12 mouse cellular contexts compared by ENCODE assay signal in genomic region chr1:73361300-73361699, GRCm38 (mm10).
DNase-seq lines count a peak whose midpoint lies in the region; ATAC-seq lines count a peak whose summit lies in the region.
"Had no signal": no experiment of that assay in that cellular context is flagged by ENCODE, and none has a peak within 500 bp of the region (broad histone marks: within the 10 kb centered on the region; RNA-seq: fewer than 3 reads in every experiment).

No protein-coding gene starts in this region.

- no peak overlapping the region for H3K4me3 ChIP-seq in heart, embryonic 10.5 days
- H3K4me3 ChIP-seq in intestine, embryonic 15.5 days (replicated peaks) = no peak overlapping the region
- no peak overlapping the region for H3K4me3 ChIP-seq in intestine, embryonic 16.5 days (ENCODE audit: low read length)
- no peak overlapping the region for H3K4me3 ChIP-seq in stomach, embryonic 14.5 days (ENCODE audit: low read depth, low read length)
- H3K4me3 ChIP-seq in forebrain, embryonic 14.5 days (ENCODE audit: low read depth, low read length) = no peak overlapping the region
- H3K4me3 ChIP-seq in forebrain, embryonic 12.5 days (replicated peaks) = no peak overlapping the region
- H3K4me3 ChIP-seq: midbrain, embryonic 15.5 days had no signal

- WGBS in heart, embryonic 10.5 days = 79% methylated on average over 7 of the region's 7 CpGs
- 54% methylated on average over 7 of the region's 7 CpGs for WGBS in intestine, embryonic 15.5 days
- WGBS in intestine, embryonic 16.5 days = 58% methylated on average over 7 of the region's 7 CpGs
- WGBS in stomach, embryonic 14.5 days = 63% methylated on average over 7 of the region's 7 CpGs
- 89% methylated on average over 7 of the region's 7 CpGs for WGBS in forebrain, embryonic 14.5 days
- 91% methylated on average over 7 of the region's 7 CpGs for WGBS in forebrain, embryonic 12.5 days

- no peak for DNase-seq in heart, embryonic 10.5 days (ENCODE audit: low spot score)
- no peak for DNase-seq in heart, postnatal 25 days (ENCODE audit: low spot score)
- DNase-seq in gastrocnemius, postnatal 10 days = peak; percentile 25
- DNase-seq in forebrain, embryonic 14.5 days (ENCODE audit: low spot score) = no peak
- DNase-seq: cerebellum, adult 9-10 months; liver, postnatal 0 days had no signal

- H3K4me2 ChIP-seq in intestine, embryonic 15.5 days (replicated peaks) = no peak overlapping the region
- H3K4me2 ChIP-seq in intestine, embryonic 16.5 days (ENCODE audit: low read depth, low read length) = no peak overlapping the region
- H3K4me2 ChIP-seq in stomach, embryonic 14.5 days (replicated peaks; ENCODE audit: low read depth, low read length) = no peak overlapping the region
- no peak overlapping the region for H3K4me2 ChIP-seq in forebrain, embryonic 14.5 days (ENCODE audit: low read length)
- no peak overlapping the region for H3K4me2 ChIP-seq in forebrain, embryonic 12.5 days
- H3K4me2 ChIP-seq: midbrain, embryonic 15.5 days had no signal

- no peaks in the 10 kb centered on the region for H3K27me3 ChIP-seq in heart, embryonic 10.5 days (ENCODE audit: insufficient read depth, poor library complexity, severe bottlenecking)
- no peaks in the 10 kb centered on the region for H3K27me3 ChIP-seq in intestine, embryonic 15.5 days (replicated peaks)
- no peaks in the 10 kb centered on the region for H3K27me3 ChIP-seq in intestine, embryonic 16.5 days (replicated peaks; ENCODE audit: control insufficient read depth, insufficient read depth, low read length)
- no peaks in the 10 kb centered on the region for H3K27me3 ChIP-seq in stomach, embryonic 14.5 days (ENCODE audit: control insufficient read depth, insufficient read depth, low read length)
- H3K27me3 ChIP-seq in forebrain, embryonic 14.5 days (replicated peaks; ENCODE audit: control insufficient read depth, insufficient read depth, low read length) = no peaks in the 10 kb centered on the region
- no peaks in the 10 kb centered on the region for H3K27me3 ChIP-seq in forebrain, embryonic 12.5 days
- H3K27me3 ChIP-seq: midbrain, embryonic 15.5 days had no signal

- H3K9me3 ChIP-seq in heart, embryonic 10.5 days = no peaks in the 10 kb centered on the region
- H3K9me3 ChIP-seq in intestine, embryonic 15.5 days = no peaks in the 10 kb centered on the region
- no peaks in the 10 kb centered on the region for H3K9me3 ChIP-seq in intestine, embryonic 16.5 days (ENCODE audit: control insufficient read depth, low read length)
- H3K9me3 ChIP-seq in stomach, embryonic 14.5 days (ENCODE audit: control insufficient read depth, low read depth, low read length) = no peaks in the 10 kb centered on the region
- no peaks in the 10 kb centered on the region for H3K9me3 ChIP-seq in forebrain, embryonic 14.5 days (replicated peaks; ENCODE audit: control insufficient read depth, low read length)
- H3K9me3 ChIP-seq in forebrain, embryonic 12.5 days = no peaks in the 10 kb centered on the region
- H3K9me3 ChIP-seq: midbrain, embryonic 15.5 days had no signal

- H3K9ac ChIP-seq in intestine, embryonic 15.5 days = no peak overlapping the region
- no peak overlapping the region for H3K9ac ChIP-seq in intestine, embryonic 16.5 days (ENCODE audit: low read depth, low read length)
- no peak overlapping the region for H3K9ac ChIP-seq in stomach, embryonic 14.5 days (replicated peaks; ENCODE audit: low read depth, low read length)
- H3K9ac ChIP-seq in forebrain, embryonic 14.5 days (ENCODE audit: low read length) = no peak overlapping the region
- no peak overlapping the region for H3K9ac ChIP-seq in forebrain, embryonic 12.5 days
- H3K9ac ChIP-seq: liver, postnatal 0 days; midbrain, embryonic 15.5 days had no signal

- peaks cover 53% of the 10 kb centered on the region for H3K4me1 ChIP-seq in heart, embryonic 10.5 days
- H3K4me1 ChIP-seq in intestine, embryonic 15.5 days (replicated peaks) = peaks cover 30% of the 10 kb centered on the region
- peaks cover 19% of the 10 kb centered on the region for H3K4me1 ChIP-seq in intestine, embryonic 16.5 days (ENCODE audit: control insufficient read depth, insufficient read depth, low read length)
- H3K4me1 ChIP-seq in stomach, embryonic 14.5 days (ENCODE audit: control insufficient read depth, insufficient read depth, low read length) = peaks cover 40% of the 10 kb centered on the region
- peaks cover 14% of the 10 kb centered on the region; the same call in 1 of the 2 replicates for H3K4me1 ChIP-seq in forebrain, embryonic 14.5 days (ENCODE audit: control insufficient read depth, insufficient read depth, low read length)
- H3K4me1 ChIP-seq in forebrain, embryonic 12.5 days = peaks cover 33% of the 10 kb centered on the region

- H3K27ac ChIP-seq in heart, embryonic 10.5 days = peak overlapping the region; percentile 83
- H3K27ac ChIP-seq in intestine, embryonic 15.5 days = peak overlapping the region; percentile 44; the same call in 1 of the 2 replicates
- H3K27ac ChIP-seq in intestine, embryonic 16.5 days (ENCODE audit: low read length) = no peak overlapping the region
- peak overlapping the region; percentile 87; the same call in 1 of the 2 replicates for H3K27ac ChIP-seq in stomach, embryonic 14.5 days (ENCODE audit: low read length)
- no peak overlapping the region for H3K27ac ChIP-seq in forebrain, embryonic 14.5 days (ENCODE audit: low read depth, low read length)
- no peak overlapping the region for H3K27ac ChIP-seq in forebrain, embryonic 12.5 days
- H3K27ac ChIP-seq: hindbrain, postnatal 0 days; midbrain, embryonic 15.5 days had no signal

- H3K36me3 ChIP-seq in heart, embryonic 10.5 days = no peaks in the 10 kb centered on the region
- H3K36me3 ChIP-seq in intestine, embryonic 15.5 days = no peaks in the 10 kb centered on the region
- no peaks in the 10 kb centered on the region for H3K36me3 ChIP-seq in intestine, embryonic 16.5 days (ENCODE audit: control insufficient read depth, insufficient read depth, low read length)
- H3K36me3 ChIP-seq in stomach, embryonic 14.5 days (ENCODE audit: control insufficient read depth, insufficient read depth, low read length) = no peaks in the 10 kb centered on the region
- H3K36me3 ChIP-seq in forebrain, embryonic 14.5 days (ENCODE audit: control insufficient read depth, insufficient read depth, low read length) = no peaks in the 10 kb centered on the region
- H3K36me3 ChIP-seq in forebrain, embryonic 12.5 days (replicated peaks) = no peaks in the 10 kb centered on the region
- H3K36me3 ChIP-seq: midbrain, embryonic 15.5 days had no signal

- intact Hi-C loops in heart, postnatal 25 days (cut with DNase I) = loop anchor here (10.0 kb wide), 1 partner anchor 486 kb away; the partner anchor contains the start of gene Igfbp5

- no peak for ATAC-seq in intestine, embryonic 15.5 days
- ATAC-seq in intestine, embryonic 16.5 days = no peak
- ATAC-seq in stomach, embryonic 14.5 days (ENCODE audit: insufficient number of reproducible peaks, insufficient read depth, low FRiP score, low read depth) = no peak
- no peak for ATAC-seq in forebrain, embryonic 14.5 days
- ATAC-seq in forebrain, embryonic 12.5 days (ENCODE audit: low FRiP score) = no peak
- ATAC-seq: hindbrain, postnatal 0 days; liver, postnatal 0 days; midbrain, embryonic 15.5 days had no signal

Comparison
In these comparisons a context has a peak if more than half of its experiments do, and no peak if none do; other contexts are left out.
1. H3K27ac ChIP-seq: peak in heart, embryonic 10.5 days (single experiment), intestine, embryonic 15.5 days (single experiment) and stomach, embryonic 14.5 days (single experiment); none in intestine, embryonic 16.5 days (single experiment), forebrain, embryonic 14.5 days (single experiment) and forebrain, embryonic 12.5 days (single experiment).